Mouse (Mus musculus) gastrocnemius, adult 8-10 months (tissue): ENCODE data around the gene Gnl2. TPM values are rescaled to one million over a fixed set of nuclear protein-coding genes. Genes with fewer than 3 reads are reported as not detected.
A peak's percentile ranks its signal among the peaks of the same experiment; 100 is the strongest.

ENCODE experiments used
- DNase-seq, 2 experiments: peaks; one replicate each; pipeline ENCODE4 v3.0.0; 2022; ENCODE audit warnings: low spot score in 2 of 2
- total RNA-seq, 4 experiments: library from RNA; stranded (reverse); gene quantifications; 2 replicates each; pipeline ENCODE4 v1.2.4; 2022

Gene Gnl2
- total RNA-seq, 4 experiments from 2014 or later, result 22.2 to 32.7 (median 27.4) TPM

GRCm38 (mm10) chr4:125084403-125085345, 68.3 kb downstream of the Gnl2 start, which contains the start of gene Meaf6:
Meaf6 (plus strand) TSS chr4:125085134.
- peak; percentile 80 to 87 for DNase-seq

- no peak for DNase-seq
Observed at GRCm38 (mm10) chr4:125085346-125085841, 69.0 kb downstream of the Gnl2 start.

GRCm38 (mm10) chr4:125093031-125093430, 76.6 kb downstream of the Gnl2 start:
- DNase-seq, result no peak

- no peak for DNase-seq
Observed at GRCm38 (mm10) chr4:125096066-125096465, 79.7 kb downstream of the Gnl2 start.

GRCm38 (mm10) chr4:125097412-125097811, 81.0 kb downstream of the Gnl2 start:
- DNase-seq, result no peak

- DNase-seq, result peak; percentile 47 to 49
Observed at GRCm38 (mm10) chr4:125099458-125099857, 83.1 kb downstream of the Gnl2 start.

- no peak for DNase-seq
Observed at GRCm38 (mm10) chr4:125101334-125101733, 84.9 kb downstream of the Gnl2 start.

Other genes starting within 250 kb of the Gnl2 start
- 10 to 100 TPM; 12.9 to 16.0 (median 15.0) TPM for gene Mtf1, start 214.5 kb upstream of the Gnl2 start, total RNA-seq
- gene Yrdc, start 165.9 kb upstream of the Gnl2 start, total RNA-seq, result 10 to 100 TPM; 10.4 to 15.0 (median 12.0) TPM
- gene 1110065P20Rik, start 165.4 kb upstream of the Gnl2 start, total RNA-seq, result 10 to 100 TPM; 23.7 to 31.3 (median 25.2) TPM
- gene Maneal, start 154.4 kb upstream of the Gnl2 start, total RNA-seq, result under 1 TPM; 0.19 to 0.54 (median 0.40) TPM
- gene Epha10, start 135.7 kb upstream of the Gnl2 start, total RNA-seq, result not detected
- 1 to 10 TPM; 5.6 to 9.4 (median 7.8) TPM for gene 9930104L06Rik, start 79.5 kb upstream of the Gnl2 start, total RNA-seq
- gene Cdca8, start 77.3 kb upstream of the Gnl2 start, total RNA-seq, result under 1 TPM; 0.24 to 0.51 (median 0.28) TPM
- under 1 TPM in 3 of 4 experiments, not detected in 1; 0.27 to 0.51 (median 0.48) TPM for gene Rspo1, start 30.2 kb upstream of the Gnl2 start, total RNA-seq
- gene Dnali1, start 49.1 kb downstream of the Gnl2 start, total RNA-seq, result not detected
- 1 to 10 TPM; 3.9 to 5.6 (median 4.8) TPM for gene Snip1, start 50.1 kb downstream of the Gnl2 start, total RNA-seq
- 10 to 100 TPM in 1 of 4 experiments, 1 to 10 TPM in 3; 7.9 to 12.3 (median 8.2) TPM for gene Meaf6, start 68.5 kb downstream of the Gnl2 start, total RNA-seq
- gene Zc3h12a, start 111.3 kb downstream of the Gnl2 start, total RNA-seq, result 1 to 10 TPM; 1.4 to 2.3 (median 2.0) TPM